Mouse (Mus musculus) gastrocnemius, adult 2 months (tissue): ENCODE results near the gene Gpatch4. TPM values are rescaled to one million over a fixed set of nuclear protein-coding genes. Genes with fewer than 3 reads are reported as not detected.

Experiments
- DNase-seq: peaks from one replicate; pipeline ENCODE4 v3.0.0; 2022
- H3K27ac ChIP-seq: fragments of 200-600 bp; 2 replicates; pipeline ENCODE4 v1.8.1; 2022; ENCODE audit warnings: mild to moderate bottlenecking
- H3K4me3 ChIP-seq: fragments of 200-600 bp; 2 replicates; pipeline ENCODE4 v1.8.1; 2022; ENCODE audit warnings: mild to moderate bottlenecking, moderate library complexity
- CTCF ChIP-seq: fragments of 200-600 bp; IDR thresholded peaks from 2 replicates; pipeline ENCODE4 v1.8.1; 2022; ENCODE audit warnings: antibody characterized with exemption, mild to moderate bottlenecking, moderate library complexity
- intact Hi-C: fragments of 180-260 bp; cut with DNase I; formaldehyde crosslinking; loops from one replicate; pipeline ENCODE4 v1.15.1; 2025
- total RNA-seq, 2 experiments: library from RNA; stranded (reverse); gene quantifications; 2 replicates each; pipeline ENCODE4 v1.2.3; 2021

Gpatch4 gene
- total RNA-seq, 2 experiments from 2014 or later = 17.9 to 19.6 TPM

- DNase-seq = no peak
- no peak for TF ChIP-seq CTCF
- intact Hi-C loops = loop anchor here (2.0 kb wide), 1 partner anchor 91 kb away; no protein-coding TSS in a partner anchor
- H3K4me3 ChIP-seq = no peak overlapping the region
- H3K27ac ChIP-seq = no peak overlapping the region
Observed at GRCm38 (mm10) chr3:88084001-88084400, 41.1 kb downstream of the Gpatch4 start.

GRCm38 (mm10) chr3:88085459-88085858, 42.6 kb downstream of the Gpatch4 start:
- no peak for TF ChIP-seq CTCF
- Histone ChIP-seq H3K4me3 (no peak overlapping the region), H3K27ac (no peak overlapping the region)
- DNase-seq = no peak
- intact Hi-C loops = loop anchor here (2.0 kb wide), 1 partner anchor 89 kb away; no protein-coding TSS in a partner anchor

- no peak; the same call in 1 of the 2 replicates for TF ChIP-seq CTCF
- Histone ChIP-seq H3K27ac (no peak overlapping the region), H3K4me3 (no peak overlapping the region)
- intact Hi-C loops = loop anchor here (2.0 kb wide), 2 partner anchors 45 to 155 kb away; no protein-coding TSS in a partner anchor
- DNase-seq = peak; percentile 42
Observed at GRCm38 (mm10) chr3:88087688-88088087, 44.8 kb downstream of the Gpatch4 start.

- peak; percentile 64 for DNase-seq
- no peak overlapping the region for H3K4me3 ChIP-seq
- H3K27ac ChIP-seq = peak overlapping the region; percentile 59
- intact Hi-C loops = no loop called here
- TF ChIP-seq CTCF = no peak
Observed at GRCm38 (mm10) chr3:88090106-88090505, 47.2 kb downstream of the Gpatch4 start.

GRCm38 (mm10) chr3:88090616-88091015, 47.7 kb downstream of the Gpatch4 start:
- H3K27ac ChIP-seq = peak overlapping the region; percentile 59
- H3K4me3 ChIP-seq = no peak overlapping the region
- no peak for DNase-seq
- intact Hi-C loops = no loop called here
- TF ChIP-seq CTCF = no peak

GRCm38 (mm10) chr3:88094126-88094525, 51.2 kb downstream of the Gpatch4 start:
- no peak for TF ChIP-seq CTCF
- H3K27ac ChIP-seq = no peak overlapping the region
- intact Hi-C loops = no loop called here
- no peak for DNase-seq
- no peak overlapping the region for H3K4me3 ChIP-seq

GRCm38 (mm10) chr3:88097666-88098065, 54.8 kb downstream of the Gpatch4 start:
- no peak for DNase-seq
- no peak for TF ChIP-seq CTCF
- Histone ChIP-seq H3K27ac (no peak overlapping the region), H3K4me3 (no peak overlapping the region)
- intact Hi-C loops = loop anchor here (2.0 kb wide), 1 partner anchor 21 kb away; no protein-coding TSS in a partner anchor

GRCm38 (mm10) chr3:88100251-88100650, 57.3 kb downstream of the Gpatch4 start:
- TF ChIP-seq CTCF = no peak
- no peak overlapping the region for H3K4me3 ChIP-seq

GRCm38 (mm10) chr3:88101736-88102135, 58.8 kb downstream of the Gpatch4 start:
- H3K4me3 ChIP-seq = no peak overlapping the region
- intact Hi-C loops = no loop called here
- no peak for DNase-seq
- no peak for TF ChIP-seq CTCF
- H3K27ac ChIP-seq = no peak overlapping the region

More at GRCm38 (mm10) chr3:88100251-88100650, 57.3 kb downstream of the Gpatch4 start:
- no peak overlapping the region for H3K27ac ChIP-seq
- intact Hi-C loops = no loop called here
- no peak for DNase-seq

- Histone ChIP-seq H3K4me3 (no peak overlapping the region), H3K27ac (no peak overlapping the region)
- intact Hi-C loops = no loop called here
- no peak for TF ChIP-seq CTCF
- no peak for DNase-seq
Observed at GRCm38 (mm10) chr3:88102196-88102595, 59.3 kb downstream of the Gpatch4 start.

GRCm38 (mm10) chr3:88102611-88103010, 59.7 kb downstream of the Gpatch4 start:
- TF ChIP-seq CTCF = no peak
- intact Hi-C loops = no loop called here
- no peak overlapping the region for H3K27ac ChIP-seq
- H3K4me3 ChIP-seq = no peak overlapping the region
- no peak for DNase-seq

Other genes with a start within 250 kb of the Gpatch4 start
- gene Ntrk1, start 247.9 kb upstream of the Gpatch4 start, total RNA-seq = not detected
- not detected for gene Insrr, start 246.2 kb upstream of the Gpatch4 start, total RNA-seq
- 1 to 10 TPM; 6.3 to 8.4 TPM for gene Pear1, start 218.8 kb upstream of the Gpatch4 start, total RNA-seq
- not detected for gene Sh2d2a, start 196.4 kb upstream of the Gpatch4 start, total RNA-seq
- gene Prcc, start 157.5 kb upstream of the Gpatch4 start, total RNA-seq = 10 to 100 TPM; 45.5 to 52.8 TPM
- gene Hdgf, start 136.8 kb upstream of the Gpatch4 start, total RNA-seq = 100 to 1,000 TPM; 212 to 228 TPM
- 10 to 100 TPM; 44.1 to 50.2 TPM for gene Mrpl24, start 123.6 kb upstream of the Gpatch4 start, total RNA-seq
- 1 to 10 TPM; 7.6 to 8.1 TPM for gene Isg20l2, start 112.8 kb upstream of the Gpatch4 start, total RNA-seq
- 1 to 10 TPM; 4.7 to 5.0 TPM for gene Rrnad1, start 112.4 kb upstream of the Gpatch4 start, total RNA-seq
- under 1 TPM in 1 of 2 experiments, not detected in 1; 0.42 TPM for gene Crabp2, start 94.4 kb upstream of the Gpatch4 start, total RNA-seq
- gene Nes, start 72.0 kb upstream of the Gpatch4 start, total RNA-seq = 10 to 100 TPM in 1 of 2 experiments, 1 to 10 TPM in 1; 9.1 to 17.2 TPM
- not detected for gene Bcan, start 42.9 kb upstream of the Gpatch4 start, total RNA-seq
- not detected for gene Hapln2, start 15.5 kb upstream of the Gpatch4 start, total RNA-seq
- gene Naxe, start 15.4 kb downstream of the Gpatch4 start, total RNA-seq = 10 to 100 TPM; 37.9 to 52.0 TPM
- gene Ttc24, start 35.2 kb downstream of the Gpatch4 start, total RNA-seq = not detected
- under 1 TPM; 0.15 to 0.20 TPM for gene Iqgap3, start 38.9 kb downstream of the Gpatch4 start, total RNA-seq
- 100 to 1,000 TPM; 173 to 184 TPM for gene Mef2d, start 99.3 kb downstream of the Gpatch4 start, total RNA-seq
- not detected for gene Rhbg, start 211.6 kb downstream of the Gpatch4 start, total RNA-seq
- under 1 TPM; 0.74 to 0.95 TPM for gene Gm38392, start 244.1 kb downstream of the Gpatch4 start, total RNA-seq